Mouse (Mus musculus) liver (tissue): Measurements from ENCODE around the gene Cbx4.
A peak's percentile ranks its signal among the peaks of the same experiment; 100 is the strongest.

ENCODE experiments used
- DNase-seq: peaks from one replicate; pipeline ENCODE4 v3.0.0-alpha.2; 2020; ENCODE audit warnings: mixed read lengths

Cbx4 gene

GRCm38 (mm10) chr11:119086144-119086971, at the start of gene Cbx4:
Gene Cbx4, minus strand, starts transcription at chr11:119086221.
- peak; percentile 90 for DNase-seq

DNA sequence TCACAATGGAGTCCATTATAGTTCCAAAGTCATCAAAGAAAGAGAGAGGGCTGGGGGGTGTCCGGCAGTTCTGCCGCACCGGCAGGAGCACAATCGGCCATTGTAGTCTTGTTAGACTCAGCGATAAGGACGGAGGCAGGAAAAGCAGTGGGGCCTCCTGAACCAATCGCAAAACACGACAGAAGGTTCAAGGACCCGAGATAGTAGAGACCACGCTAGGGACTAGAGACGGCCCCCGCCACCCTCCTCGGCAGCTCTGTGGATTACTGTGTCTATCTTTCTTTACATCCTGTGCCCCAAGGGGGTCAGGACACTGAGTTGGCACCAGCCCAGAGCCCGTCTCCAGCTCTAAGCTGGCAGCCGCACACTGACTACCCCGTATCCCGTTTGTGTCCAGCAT, 48.6 kb upstream of the Cbx4 start:
- peak; percentile 38 for DNase-seq

DNA sequence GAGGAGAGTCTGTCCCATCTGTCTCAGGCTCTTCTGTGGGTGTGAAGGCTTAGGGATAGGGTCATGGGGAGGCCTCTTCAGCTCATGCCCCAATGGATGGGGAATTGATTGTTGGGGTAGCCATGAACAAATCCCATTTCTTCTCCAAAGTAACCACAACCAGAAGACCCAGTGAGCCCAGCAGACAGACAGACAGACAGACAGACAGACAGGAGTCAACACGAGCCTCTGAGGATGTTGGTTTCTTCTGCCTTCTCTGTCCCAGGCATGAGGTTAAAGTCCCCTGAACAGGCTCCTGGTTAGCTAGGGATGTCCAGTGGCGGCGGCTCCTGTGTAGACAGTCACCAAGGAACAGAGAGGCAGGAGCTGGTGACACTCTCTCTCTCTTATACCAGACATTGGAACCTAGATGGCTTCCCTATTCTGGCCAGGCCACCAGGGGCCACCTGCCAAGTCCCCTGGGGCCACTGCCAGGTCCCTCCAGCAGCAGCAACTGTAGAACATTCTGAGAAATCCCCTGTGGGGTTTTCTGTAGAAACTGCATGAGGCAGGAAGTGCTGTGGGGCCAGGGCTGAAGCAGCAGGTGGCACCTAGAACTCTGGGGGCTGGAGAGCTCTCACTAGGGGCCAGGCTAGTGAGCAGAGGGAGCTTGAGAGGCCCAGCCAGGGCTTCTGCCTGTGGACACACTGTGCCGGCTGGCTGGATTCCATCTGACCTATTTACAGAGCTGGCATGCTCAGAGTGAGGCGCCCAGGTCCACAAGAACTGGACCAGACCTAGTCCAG, 47.6 kb upstream of the Cbx4 start:
- no peak for DNase-seq

GRCm38 (mm10) chr11:119132198-119133035, 46.4 kb upstream of the Cbx4 start:
- DNase-seq, result no peak

- no peak for DNase-seq
Measured at GRCm38 (mm10) chr11:119130081-119130765, 44.2 kb upstream of the Cbx4 start.

GRCm38 (mm10) chr11:119129281-119130058, 43.4 kb upstream of the Cbx4 start:
- no peak for DNase-seq

DNA sequence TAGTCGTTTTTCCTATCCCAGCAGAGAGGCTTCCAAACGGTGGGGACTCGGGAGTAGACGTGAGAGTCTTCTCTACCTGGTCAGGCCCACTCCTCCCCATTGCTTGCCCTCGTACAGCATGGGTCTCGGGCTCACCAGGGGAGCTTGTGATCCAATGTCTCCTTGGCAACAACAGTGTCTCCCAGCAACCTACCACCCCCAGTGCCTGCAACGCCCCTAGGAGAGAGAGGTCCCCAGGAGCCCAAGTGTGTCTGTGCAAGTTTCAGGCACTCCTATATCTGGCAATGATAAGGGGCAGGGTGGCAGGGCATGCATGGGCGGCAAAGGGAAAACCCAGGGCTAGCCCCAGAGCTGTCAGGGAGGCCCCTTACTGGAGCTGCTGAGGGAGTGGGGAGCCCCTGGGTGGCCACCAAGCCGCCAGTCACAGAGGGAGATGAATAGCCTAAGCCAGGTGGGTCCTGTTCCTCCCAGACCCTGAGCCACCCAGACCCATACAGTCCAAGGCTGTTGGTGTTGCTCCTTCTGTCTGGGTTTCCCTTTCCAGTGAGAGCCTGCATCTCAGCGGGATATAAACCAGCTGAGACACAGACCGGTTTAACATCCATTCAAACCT, 42.8 kb upstream of the Cbx4 start:
- DNase-seq, result no peak

DNA sequence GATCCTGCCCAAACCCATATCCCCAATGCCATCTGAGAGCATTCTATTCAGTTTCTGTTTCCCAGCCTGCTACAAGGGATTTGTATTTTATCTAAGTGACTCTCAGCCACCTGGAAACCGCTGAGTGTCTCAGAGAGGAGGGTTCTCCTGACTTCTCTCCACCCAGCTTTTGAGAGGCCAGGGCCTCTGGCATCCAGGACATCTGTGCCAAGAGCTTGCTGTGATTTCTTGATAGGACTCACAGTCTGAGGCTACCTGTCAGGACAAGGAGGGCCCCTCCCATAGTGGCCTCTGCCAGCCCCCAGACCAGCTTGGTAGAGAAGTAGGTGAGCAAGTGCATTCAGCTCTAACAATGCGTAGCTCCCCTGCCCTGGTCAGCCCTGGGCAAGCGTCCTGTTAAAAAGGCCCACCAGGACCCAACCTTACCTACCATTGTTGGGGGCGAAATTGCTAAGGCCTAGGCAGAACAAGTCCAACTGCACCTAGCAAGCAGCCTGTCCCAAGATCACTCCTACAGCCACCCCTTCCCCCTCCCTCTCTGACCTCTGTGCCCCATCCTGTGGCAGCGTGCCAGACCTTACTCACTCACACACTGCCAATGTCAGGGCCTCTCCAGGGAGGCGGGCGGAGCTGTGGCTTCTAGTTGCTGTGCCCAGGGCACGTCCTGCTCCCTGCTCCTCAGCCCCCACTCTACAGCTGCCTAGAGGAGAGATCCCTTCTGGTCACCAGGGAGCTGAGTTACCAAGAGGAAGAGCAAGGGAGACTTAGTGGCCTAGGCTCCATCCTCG, 41.9 kb upstream of the Cbx4 start:
- peak; percentile 54 for DNase-seq

DNA sequence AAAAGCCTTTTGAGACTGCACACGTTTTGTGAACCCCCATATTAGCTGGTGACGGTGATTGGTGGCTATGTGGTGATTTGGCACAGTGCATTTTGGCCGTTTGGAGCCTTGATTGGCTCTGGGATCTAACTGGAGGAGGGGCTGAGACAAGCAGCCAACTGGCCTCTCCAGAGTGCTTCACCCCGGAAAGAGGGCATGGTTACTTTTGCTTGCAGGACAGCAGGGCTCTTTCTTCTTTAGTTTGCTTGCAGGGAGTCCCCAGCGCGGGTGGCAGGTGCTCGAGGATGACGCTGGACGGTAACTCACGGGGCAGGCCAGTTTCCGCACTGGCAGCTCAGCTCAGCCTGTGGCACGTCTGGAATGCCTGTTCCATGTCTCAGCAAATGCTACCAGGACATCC, 41.1 kb upstream of the Cbx4 start:
- no peak for DNase-seq

DNA sequence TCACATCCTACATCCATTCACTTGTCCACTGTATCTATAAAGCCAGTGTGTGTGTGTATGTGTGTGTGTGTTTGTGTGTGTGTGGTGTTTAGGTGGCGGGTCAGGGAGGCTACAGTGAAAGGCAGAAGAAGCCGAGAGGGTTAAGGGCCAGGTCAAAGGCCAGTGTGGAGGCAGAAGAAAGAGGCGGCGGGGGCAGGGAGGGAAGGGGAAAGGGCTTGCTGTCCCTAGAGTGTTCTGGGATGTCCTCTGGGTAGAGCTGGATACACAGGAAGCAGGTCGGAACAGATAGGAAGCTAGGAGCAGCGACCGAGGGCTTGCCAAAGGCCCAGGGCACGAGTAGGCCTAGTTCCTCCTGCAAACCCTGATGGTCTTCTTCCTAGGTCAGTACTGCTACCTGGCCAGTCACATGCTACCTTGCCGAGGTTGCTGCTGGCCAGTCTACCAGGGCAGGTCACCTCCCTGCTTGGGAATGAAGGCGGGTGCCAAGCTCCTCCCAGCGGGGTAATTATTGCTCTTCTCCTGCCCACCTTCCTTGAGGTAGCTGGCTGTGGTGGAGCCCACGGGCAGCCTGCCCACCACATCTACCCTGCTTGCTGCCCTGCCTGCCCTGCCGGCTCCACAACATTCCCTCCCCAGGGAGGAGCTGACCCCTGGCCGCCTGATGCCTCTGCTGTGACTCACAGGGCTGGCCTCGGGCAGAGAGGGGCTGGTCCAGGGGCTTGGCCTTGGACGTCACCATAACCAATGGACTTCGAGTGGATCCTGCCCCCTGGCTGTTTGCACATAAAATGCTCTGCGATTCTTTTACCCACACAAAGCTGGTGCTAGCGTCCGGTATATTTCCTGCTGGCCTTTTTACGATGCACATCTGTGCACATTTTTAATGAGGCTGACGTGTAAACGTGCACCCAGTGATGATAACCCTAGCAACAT, 40.2 kb upstream of the Cbx4 start:
- peak; percentile 77 for DNase-seq

GRCm38 (mm10) chr11:119124536-119124935, 38.5 kb upstream of the Cbx4 start:
- DNase-seq, result no peak

- peak; percentile 39 for DNase-seq
Measured at GRCm38 (mm10) chr11:119123522-119124319, 37.7 kb upstream of the Cbx4 start.

- no peak for DNase-seq
Measured at GRCm38 (mm10) chr11:119122396-119122795, 36.4 kb upstream of the Cbx4 start.

- DNase-seq, result no peak
Measured at GRCm38 (mm10) chr11:119118905-119119304, 32.9 kb upstream of the Cbx4 start.

- DNase-seq, result no peak
Measured at GRCm38 (mm10) chr11:119117945-119118344, 31.9 kb upstream of the Cbx4 start.

GRCm38 (mm10) chr11:119116992-119117391, 31.0 kb upstream of the Cbx4 start:
- DNase-seq, result no peak

- DNase-seq, result no peak
Measured at GRCm38 (mm10) chr11:119112721-119113120, 26.7 kb upstream of the Cbx4 start.

GRCm38 (mm10) chr11:119111345-119111744, 25.3 kb upstream of the Cbx4 start:
- DNase-seq, result peak; percentile 69
